Comparison of ENCODE assay signal across 12 mouse cellular contexts in genomic region chr10:85517223-85518110, GRCm38 (mm10).
A peak's percentile ranks its signal among the peaks of the same experiment; 100 is the strongest.
DNase-seq lines count a peak whose midpoint lies in the region; ATAC-seq lines count a peak whose summit lies in the region.
"Had no signal": no experiment of that assay in that cellular context is flagged by ENCODE, and none has a peak within 500 bp of the region (broad histone marks: within the 10 kb centered on the region; RNA-seq: fewer than 3 reads in every experiment).

No protein-coding gene starts in this region.

- no peaks in the 10 kb centered on the region for H3K27me3 ChIP-seq in liver, embryonic 12.5 days (replicated peaks)
- no peaks in the 10 kb centered on the region for H3K27me3 ChIP-seq in embryonic facial prominence, embryonic 15.5 days
- H3K27me3 ChIP-seq: forebrain, embryonic 13.5 days had no signal

- no peak overlapping the region for H3K4me2 ChIP-seq in liver, embryonic 12.5 days
- no peak overlapping the region; the same call in 1 of the 2 replicates for H3K4me2 ChIP-seq in embryonic facial prominence, embryonic 15.5 days (replicated peaks)
- H3K4me2 ChIP-seq: forebrain, embryonic 13.5 days had no signal

- H3K4me1 ChIP-seq in liver, embryonic 12.5 days, result no peaks in the 10 kb centered on the region
- peaks cover 18% of the 10 kb centered on the region for H3K4me1 ChIP-seq in embryonic facial prominence, embryonic 15.5 days
- H3K4me1 ChIP-seq: forebrain, embryonic 13.5 days had no signal

- H3K27ac ChIP-seq in liver, embryonic 12.5 days, result no peak overlapping the region
- peak overlapping the region; percentile 66; the same call in 1 of the 2 replicates for H3K27ac ChIP-seq in embryonic facial prominence, embryonic 15.5 days (replicated peaks)
- H3K27ac ChIP-seq: forebrain, embryonic 13.5 days had no signal

- ATAC-seq in liver, embryonic 12.5 days, result no peak
- peak; percentile 57; the same call in 1 of the 2 replicates for ATAC-seq in embryonic facial prominence, embryonic 15.5 days (ENCODE audit: insufficient number of reproducible peaks, low FRiP score, low TSS enrichment, low read depth)
- peak; percentile 20; the same call in 1 of the 2 replicates for ATAC-seq in megakaryocyte progenitor cell, adult 5-6 weeks (replicated peaks; ENCODE audit: poor library complexity)
- ATAC-seq: forebrain, embryonic 13.5 days had no signal

- no peaks in the 10 kb centered on the region for H3K36me3 ChIP-seq in liver, embryonic 12.5 days
- no peaks in the 10 kb centered on the region for H3K36me3 ChIP-seq in embryonic facial prominence, embryonic 15.5 days

- H3K9me3 ChIP-seq in liver, embryonic 12.5 days (replicated peaks), result no peaks in the 10 kb centered on the region
- H3K9me3 ChIP-seq in embryonic facial prominence, embryonic 15.5 days (replicated peaks), result no peaks in the 10 kb centered on the region
- H3K9me3 ChIP-seq: forebrain, embryonic 13.5 days had no signal

- no peak overlapping the region for H3K9ac ChIP-seq in liver, embryonic 12.5 days
- no peak overlapping the region; the same call in 1 of the 2 replicates for H3K9ac ChIP-seq in embryonic facial prominence, embryonic 15.5 days
- H3K9ac ChIP-seq: forebrain, embryonic 13.5 days had no signal

- DNase-seq in liver, result peak; percentile 12
- peak; percentile 65 for DNase-seq in embryo, embryonic 10.5 days (ENCODE audit: low spot score)
- no peak for DNase-seq in thymus, postnatal 10 days (ENCODE audit: low spot score in 2 of 2)
- DNase-seq in B cell, adult 2 months, result no peak
- no peak for DNase-seq in spleen, adult 12 weeks (ENCODE audit: low spot score)
- DNase-seq: cerebellum, postnatal 36 days; gastrocnemius, postnatal 25 days; thymus, postnatal 25 days had no signal

- no peak overlapping the region for H3K4me3 ChIP-seq in liver, embryonic 12.5 days
- no peak overlapping the region for H3K4me3 ChIP-seq in embryonic facial prominence, embryonic 15.5 days (replicated peaks)
- H3K4me3 ChIP-seq: forebrain, embryonic 13.5 days had no signal

- 60% methylated on average over 13 of the region's 13 CpGs for WGBS in liver, embryonic 12.5 days (ENCODE audit: insufficient replicate concordance)
- WGBS in embryonic facial prominence, embryonic 15.5 days, result 36% methylated on average over 13 of the region's 13 CpGs

Comparison
In these comparisons a context has a peak if more than half of its experiments do, and no peak if none do; other contexts are left out.
1. DNase-seq: peak in liver (single experiment) and embryo, embryonic 10.5 days (single experiment); none in thymus, postnatal 10 days (0 of 2), B cell, adult 2 months (0 of 2) and spleen, adult 12 weeks (single experiment).